Mouse (Mus musculus) heart, postnatal 0 days (tissue): ENCODE measurements around the gene Tprn.

ENCODE experiments used
- CTCF ChIP-seq: IDR thresholded peaks from 2 replicates; pipeline ENCODE4 v1.5.1; 2016; ENCODE audit warnings: antibody characterized with exemption, control low read depth, low read depth
- EP300 ChIP-seq: IDR thresholded peaks from 2 replicates; pipeline ENCODE4 v1.6.1; 2016; ENCODE audit warnings: antibody characterized with exemption, low read depth

- TF ChIP-seq CTCF (no peak), EP300 (no peak)
These were observed 29.7 kb downstream of the Tprn start for GRCm38 (mm10) chr2:25292054-25292544.
